Mouse (Mus musculus) forebrain, embryonic 11.5 days (tissue): Measurements from ENCODE around the gene Numb. TPM values are rescaled to one million over a fixed set of nuclear protein-coding genes. Genes with fewer than 3 reads are reported as not detected.

Source experiments
- ATAC-seq: fragments of 200-750 bp; cut with Nextera tagmentation; replicated peaks from 2 replicates; pipeline ENCODE4 v1.8.0; 2017; ENCODE audit warnings: moderate TSS enrichment; ENCODE audit not compliant: low FRiP score
- DNase-seq: peaks from one replicate; pipeline ENCODE4 v3.0.0-alpha.2; 2017; ENCODE audit warnings: low spot score
- H3K27ac ChIP-seq: fragments of 300-500 bp; sonication (generic); 2 replicates; pipeline ENCODE4 v1.5.1; 2014; ENCODE audit warnings: low read depth, low read length
- H3K27me3 ChIP-seq: fragments of 300-500 bp; sonication (generic); 2 replicates; pipeline ENCODE4 v1.6.1; 2014; ENCODE audit warnings: mild to moderate bottlenecking, low read length, mixed read lengths; ENCODE audit not compliant: control insufficient read depth, insufficient read depth
- H3K36me3 ChIP-seq: fragments of 300-500 bp; sonication (generic); 2 replicates; pipeline ENCODE4 v1.6.1; 2014; ENCODE audit warnings: mild to moderate bottlenecking, low read length, moderate library complexity, mixed read lengths; ENCODE audit not compliant: control insufficient read depth, insufficient read depth
- H3K4me1 ChIP-seq: fragments of 300-500 bp; sonication (generic); replicated peaks from 2 replicates; pipeline ENCODE4 v1.6.1; 2014; ENCODE audit warnings: low read length, mixed read lengths; ENCODE audit not compliant: control insufficient read depth, insufficient read depth
- H3K4me2 ChIP-seq: fragments of 300-500 bp; sonication (generic); 2 replicates; pipeline ENCODE4 v1.6.1; 2014; ENCODE audit warnings: low read depth, mild to moderate bottlenecking, low read length, moderate library complexity, mixed read lengths; ENCODE audit not compliant: severe bottlenecking
- H3K4me3 ChIP-seq: fragments of 300-500 bp; sonication (generic); 2 replicates; pipeline ENCODE4 v1.5.1; 2014; ENCODE audit warnings: low read depth, low read length
- H3K9ac ChIP-seq: fragments of 300-500 bp; sonication (generic); 2 replicates; pipeline ENCODE4 v1.6.1; 2014; ENCODE audit warnings: low read length
- H3K9me3 ChIP-seq: fragments of 300-500 bp; sonication (generic); 2 replicates; pipeline ENCODE4 v1.6.1; 2016; ENCODE audit warnings: low read length, mixed read lengths; ENCODE audit not compliant: control insufficient read depth
- WGBS: fragments of 180-500 bp; shearing (Covaris S2); extraction: QIAGEN DNeasy Blood & Tissue Kit; methylation state at CpG from one replicate; pipeline ENCODE4 v1.1.7; 2014; 5-methylcytosine and 5-hydroxymethylcytosine counted together
- polyA plus RNA-seq: library from polyadenylated mRNA; unstranded; fragments of >200 nt; fragmentation: Nextera tagmentation; extraction: Ambion mirVana; gene quantifications from 2 replicates; pipeline ENCODE4 v1.2.1, GENCODE M21; 2014

Gene Numb
- polyA plus RNA-seq, 1 experiment from 2014 or later = 34.4 TPM

GRCm38 (mm10) chr12:83790749-83791148, 131.0 kb downstream of the Numb start:
- peaks cover 5% of the 10 kb centered on the region; the same call in 1 of the 2 replicates for H3K36me3 ChIP-seq
- no peak overlapping the region for H3K9ac ChIP-seq
- no peaks in the 10 kb centered on the region for H3K27me3 ChIP-seq
- H3K9me3 ChIP-seq = no peaks in the 10 kb centered on the region
- DNase-seq = no peak
- no peaks in the 10 kb centered on the region for H3K4me1 ChIP-seq
- no peak overlapping the region for H3K4me3 ChIP-seq
- ATAC-seq = no peak
- H3K27ac ChIP-seq = no peak overlapping the region
- 87% methylated on average over 4 of the region's 4 CpGs for WGBS
- H3K4me2 ChIP-seq = no peak overlapping the region

- H3K27ac ChIP-seq = no peak overlapping the region
- no peak overlapping the region for H3K9ac ChIP-seq
- no peak overlapping the region for H3K4me3 ChIP-seq
- ATAC-seq (no peak), DNase-seq (no peak)
- H3K4me1 ChIP-seq = no peaks in the 10 kb centered on the region
- H3K4me2 ChIP-seq = no peak overlapping the region
- no peaks in the 10 kb centered on the region for H3K27me3 ChIP-seq
- H3K36me3 ChIP-seq = no peaks in the 10 kb centered on the region
- no peaks in the 10 kb centered on the region for H3K9me3 ChIP-seq
- 63% methylated on average over 4 of the region's 4 CpGs for WGBS
These were observed 132.0 kb downstream of the Numb start for GRCm38 (mm10) chr12:83789781-83790140.

- 94% methylated on average over 17 of the region's 17 CpGs for WGBS
- no peak overlapping the region for H3K27ac ChIP-seq
- ATAC-seq = no peak
These were observed 132.5 kb downstream of the Numb start for GRCm38 (mm10) chr12:83789051-83789780.

GRCm38 (mm10) chr12:83785305-83785704, 136.4 kb downstream of the Numb start:
- Histone ChIP-seq H3K36me3 (no peaks in the 10 kb centered on the region), H3K27ac (no peak overlapping the region), H3K9ac (no peak overlapping the region), H3K9me3 (no peaks in the 10 kb centered on the region), H3K4me3 (no peak overlapping the region), H3K4me2 (no peak overlapping the region), H3K27me3 (no peaks in the 10 kb centered on the region), H3K4me1 (no peaks in the 10 kb centered on the region)
- ATAC-seq = no peak
- no peak for DNase-seq
- 73% methylated on average over 4 of the region's 4 CpGs for whole genome bisulfite sequencing

More at GRCm38 (mm10) chr12:83789051-83789780, 132.5 kb downstream of the Numb start:
- Histone ChIP-seq H3K4me3 (no peak overlapping the region), H3K36me3 (no peaks in the 10 kb centered on the region), H3K27me3 (no peaks in the 10 kb centered on the region), H3K4me2 (no peak overlapping the region), H3K9me3 (no peaks in the 10 kb centered on the region), H3K9ac (no peak overlapping the region), H3K4me1 (no peaks in the 10 kb centered on the region)
- DNase-seq = no peak

- Histone ChIP-seq H3K4me1 (no peaks in the 10 kb centered on the region), H3K27me3 (no peaks in the 10 kb centered on the region), H3K9me3 (no peaks in the 10 kb centered on the region), H3K4me2 (no peak overlapping the region), H3K4me3 (no peak overlapping the region), H3K9ac (no peak overlapping the region), H3K36me3 (no peaks in the 10 kb centered on the region), H3K27ac (no peak overlapping the region)
- ATAC-seq (no peak), DNase-seq (peak; percentile 36)
- 92% methylated on average over 10 of the region's 10 CpGs for WGBS
These were observed 139.1 kb downstream of the Numb start for GRCm38 (mm10) chr12:83782669-83783068.

GRCm38 (mm10) chr12:83781640-83782278, 140.0 kb downstream of the Numb start:
- Histone ChIP-seq H3K4me1 (no peaks in the 10 kb centered on the region), H3K36me3 (no peaks in the 10 kb centered on the region), H3K4me3 (no peak overlapping the region), H3K9ac (no peak overlapping the region), H3K27ac (no peak overlapping the region), H3K9me3 (no peaks in the 10 kb centered on the region), H3K27me3 (no peaks in the 10 kb centered on the region), H3K4me2 (no peak overlapping the region)
- ATAC-seq = no peak
- DNase-seq = no peak
- WGBS = 79% methylated on average over 23 of the region's 23 CpGs

- Histone ChIP-seq H3K9ac (no peak overlapping the region), H3K27me3 (no peaks in the 10 kb centered on the region), H3K4me2 (no peak overlapping the region), H3K4me1 (no peaks in the 10 kb centered on the region), H3K4me3 (no peak overlapping the region), H3K27ac (no peak overlapping the region), H3K36me3 (no peaks in the 10 kb centered on the region), H3K9me3 (no peaks in the 10 kb centered on the region)
- DNase-seq (no peak), ATAC-seq (no peak)
- WGBS = 74% methylated on average over 7 of the region's 7 CpGs
These were observed 140.5 kb downstream of the Numb start for GRCm38 (mm10) chr12:83781204-83781603.

GRCm38 (mm10) chr12:83780181-83780580, 141.6 kb downstream of the Numb start:
- Histone ChIP-seq H3K9ac (no peak overlapping the region), H3K27me3 (no peaks in the 10 kb centered on the region), H3K27ac (no peak overlapping the region), H3K4me3 (no peak overlapping the region), H3K9me3 (no peaks in the 10 kb centered on the region), H3K36me3 (no peaks in the 10 kb centered on the region), H3K4me2 (no peak overlapping the region), H3K4me1 (no peaks in the 10 kb centered on the region)
- DNase-seq (no peak), ATAC-seq (no peak)
- 82% methylated on average over 3 of the region's 3 CpGs for WGBS

GRCm38 (mm10) chr12:83776766-83777165, 145.0 kb downstream of the Numb start:
- H3K9me3 ChIP-seq = no peaks in the 10 kb centered on the region
- H3K36me3 ChIP-seq = no peaks in the 10 kb centered on the region
- no peak overlapping the region for H3K4me2 ChIP-seq
- no peaks in the 10 kb centered on the region for H3K27me3 ChIP-seq
- DNase-seq (no peak), ATAC-seq (no peak)
- no peak overlapping the region for H3K4me3 ChIP-seq
- no peaks in the 10 kb centered on the region for H3K4me1 ChIP-seq
- no peak overlapping the region for H3K27ac ChIP-seq
- no peak overlapping the region for H3K9ac ChIP-seq
- 88% methylated on average over 7 of the region's 7 CpGs for WGBS
